Mouse (Mus musculus): ENCODE data around the gene Olfr508. TPM values are rescaled to one million over a fixed set of nuclear protein-coding genes. Genes with fewer than 3 reads are reported as not detected.
"Not testable (repeated sequence)": the region's sequence is repeated elsewhere in the genome, so short reads cannot be mapped to it uniquely, and the experiment has no call there.

The Olfr508 gene
- not detected for total RNA-seq (2021)

DNA sequence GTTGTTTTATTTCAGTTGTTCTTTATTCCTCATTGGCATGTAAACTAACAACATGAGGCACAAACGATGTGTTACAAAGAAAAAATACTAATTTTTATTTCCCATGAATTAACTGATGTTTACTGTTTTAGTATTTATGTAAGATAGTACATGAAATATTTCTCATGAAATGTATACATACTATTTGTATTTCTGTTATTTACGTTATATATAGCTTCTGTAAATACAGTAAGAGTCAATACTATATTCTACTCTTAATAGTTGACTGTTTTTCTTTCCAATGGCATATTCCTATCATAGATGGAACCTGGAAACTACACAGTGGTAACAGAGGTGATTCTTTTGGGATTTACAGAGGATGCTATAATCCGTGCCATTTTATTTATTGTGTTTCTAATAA lies at the start of gene Olfr508:
Gene Olfr508, plus strand, starts transcription at position 301 of the 400 bp plus-strand sequence.
- no peak for DNase-seq

DNA sequence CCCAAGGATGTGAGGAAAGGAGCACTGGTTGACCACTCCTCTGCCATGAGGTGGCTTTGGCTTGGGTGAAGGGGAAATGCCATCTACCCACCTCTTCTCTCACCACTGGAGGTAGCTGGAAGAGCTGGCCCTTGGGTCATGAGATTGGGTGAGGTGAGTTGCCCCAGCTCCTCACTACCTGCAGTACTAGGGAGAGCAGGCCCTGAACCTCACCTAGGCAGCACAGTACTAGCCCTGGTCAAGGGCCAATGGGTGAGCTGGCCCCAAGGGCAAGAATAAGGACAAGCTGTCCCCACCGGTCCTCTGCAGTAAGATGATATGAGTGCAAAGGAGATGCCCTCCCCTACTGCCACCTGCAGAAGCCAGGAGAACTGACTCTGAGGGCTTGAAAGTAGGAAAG lies 40.0 kb upstream of the Olfr508 start:
- DNase-seq, result no peak

DNA sequence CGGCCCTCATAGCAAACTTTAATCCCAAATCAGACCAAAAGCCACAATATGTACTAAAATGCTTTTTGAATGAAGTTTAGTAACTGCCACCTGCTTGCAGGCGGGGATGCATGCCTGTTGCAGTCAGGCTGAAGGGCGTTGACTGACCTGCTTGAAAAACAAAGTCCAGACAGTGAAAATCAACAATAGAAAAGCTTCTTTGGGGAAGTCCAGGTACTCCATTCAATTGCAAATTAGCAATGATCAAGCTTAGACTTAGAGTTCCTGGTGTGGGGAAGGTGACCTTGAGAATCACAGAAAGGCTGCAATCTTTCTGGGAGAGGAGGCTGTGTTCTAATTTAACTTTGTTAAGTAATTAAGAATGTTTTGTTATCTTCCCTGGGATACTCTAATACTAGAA lies 27.9 kb upstream of the Olfr508 start:
- not testable (repeated sequence) for DNase-seq

DNA sequence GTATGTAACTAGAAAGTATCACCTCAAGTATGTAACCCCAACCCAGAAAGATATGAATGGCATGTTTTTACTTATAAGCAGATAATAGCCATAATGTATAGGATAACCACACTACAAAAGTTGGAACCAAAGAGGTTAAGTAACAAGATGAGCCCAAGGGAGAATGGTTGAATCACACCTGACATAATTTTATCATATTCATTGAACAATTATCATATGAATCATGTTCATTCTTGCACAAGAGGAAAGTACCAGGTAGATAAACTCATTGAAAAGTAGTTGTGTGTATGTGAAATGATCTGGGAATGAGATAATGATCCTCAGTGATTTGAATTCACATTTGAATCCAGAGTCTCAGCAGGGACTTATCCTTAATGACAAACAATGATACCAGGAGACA lies 19.3 kb upstream of the Olfr508 start, which contains the start of gene Olfr506:
Gene Olfr506, plus strand, starts transcription at position 301 of the 400 bp plus-strand sequence.
- DNase-seq, result no peak

DNA sequence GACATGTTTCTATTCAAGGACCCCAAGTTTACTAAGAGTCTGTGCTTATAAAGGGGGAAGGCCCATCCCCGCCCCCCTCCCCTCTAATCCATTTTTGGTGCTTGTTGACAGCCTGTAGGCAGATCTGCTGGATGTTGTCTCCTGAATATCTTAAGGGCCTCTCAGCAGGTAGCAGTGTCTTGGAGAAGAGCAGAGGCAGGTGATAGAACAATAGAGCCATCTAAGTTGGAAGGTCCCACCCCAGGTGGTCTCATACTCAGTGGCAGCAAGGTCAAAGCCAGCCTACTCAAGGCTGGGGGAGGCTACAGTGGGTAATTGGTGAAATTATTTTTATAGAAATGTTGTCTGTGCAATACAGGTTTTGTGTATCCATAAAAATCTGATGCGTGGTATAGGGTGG lies 15.7 kb upstream of the Olfr508 start:
- no peak for DNase-seq

- not testable (repeated sequence) for DNase-seq
These were observed 13.0 kb upstream of the Olfr508 start for GRCm38 (mm10) chr7:108616781-108617180.

- no peak for DNase-seq
These were observed 8.3 kb upstream of the Olfr508 start, which contains the start of gene Olfr507 for GRCm38 (mm10) chr7:108621514-108621913. Olfr507 (plus strand) TSS chr7:108621814.

DNA sequence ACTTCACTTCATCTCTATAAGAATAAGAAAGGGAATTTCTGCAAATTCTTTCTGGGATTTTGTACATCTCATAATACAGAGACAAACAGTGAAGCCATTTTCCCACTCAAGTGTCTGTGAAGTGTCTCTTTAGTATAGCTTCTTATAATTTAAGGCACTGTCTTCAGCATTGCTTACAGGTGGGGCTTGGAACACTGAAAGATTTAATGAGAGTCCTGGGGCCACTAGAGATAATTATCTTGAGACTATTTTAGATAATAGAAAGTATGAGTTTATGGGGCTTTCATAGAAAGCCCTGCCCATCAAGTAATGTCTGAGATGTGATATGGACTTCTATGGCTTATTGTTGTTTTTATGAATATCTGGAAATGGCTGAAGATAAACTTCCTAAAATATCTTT lies 22.0 kb downstream of the Olfr508 start, which contains the start of gene Olfr509:
Gene Olfr509, minus strand, starts transcription at position 101 of the 400 bp plus-strand sequence.
- DNase-seq, result no peak

- no peak for DNase-seq
These were observed 32.6 kb downstream of the Olfr508 start for GRCm38 (mm10) chr7:108662419-108662818.

DNA sequence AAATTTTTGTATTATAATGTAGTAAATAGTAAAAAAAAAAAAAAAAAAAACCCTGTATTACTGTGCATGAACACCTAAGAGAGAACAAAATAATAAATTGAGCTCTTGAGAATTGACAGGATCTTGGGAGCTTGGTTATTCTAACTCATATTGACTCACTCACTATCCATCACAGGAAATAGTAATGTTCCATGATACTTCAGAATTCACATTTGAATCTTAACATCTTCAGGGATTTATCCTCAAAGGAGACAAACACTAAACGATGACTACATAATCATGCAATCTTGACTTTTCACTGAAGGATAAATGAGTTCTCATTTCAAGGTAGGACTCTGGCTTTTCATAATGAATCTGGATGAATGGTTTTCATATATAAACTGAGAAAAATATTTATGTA lies 36.3 kb downstream of the Olfr508 start, which contains the start of gene Olfr510:
Gene Olfr510, plus strand, starts transcription at position 301 of the 400 bp plus-strand sequence.
- DNase-seq, result no peak

GRCm38 (mm10) chr7:108671058-108671457 lies 41.3 kb downstream of the Olfr508 start:
- DNase-seq, result no peak

GRCm38 (mm10) chr7:108678886-108679285 lies 49.1 kb downstream of the Olfr508 start:
- no peak for DNase-seq

Other genes with a start within 250 kb of the Olfr508 start
- gene Olfr495, start 236.8 kb upstream of the Olfr508 start, total RNA-seq (2021), result not detected
- gene Olfr497, start 209.6 kb upstream of the Olfr508 start, total RNA-seq (2021), result not detected
- gene Olfr498, start 164.7 kb upstream of the Olfr508 start, total RNA-seq (2021), result not detected
- gene Olfr502, start 104.9 kb upstream of the Olfr508 start, total RNA-seq (2021), result not detected
- gene Olfr503, start 85.5 kb upstream of the Olfr508 start, total RNA-seq (2021), result not detected
- gene Olfr504, start 64.2 kb upstream of the Olfr508 start, total RNA-seq (2021), result not detected
- gene Olfr506, start 19.2 kb upstream of the Olfr508 start, total RNA-seq (2021), result not detected
- not detected for gene Olfr507, start 8.2 kb upstream of the Olfr508 start, total RNA-seq (2021)
- under 1 TPM in 1 of 2 experiments, not detected in 1; 0.10 TPM for gene Olfr509, start 21.9 kb downstream of the Olfr508 start, total RNA-seq (2021)
- gene Olfr510, start 36.4 kb downstream of the Olfr508 start, total RNA-seq (2021), result not detected
- gene Olfr512, start 83.3 kb downstream of the Olfr508 start, total RNA-seq (2021), result not detected
- gene Olfr513, start 121.0 kb downstream of the Olfr508 start, total RNA-seq (2021), result not detected
- gene Olfr514, start 196.0 kb downstream of the Olfr508 start, total RNA-seq (2021), result not detected
- gene Olfr516, start 220.5 kb downstream of the Olfr508 start, total RNA-seq (2021), result not detected
- not detected for gene Olfr517, start 242.4 kb downstream of the Olfr508 start, total RNA-seq (2021)

Data from layer of hippocampus, postnatal 36 days (tissue).